In the genomic region with DNA sequence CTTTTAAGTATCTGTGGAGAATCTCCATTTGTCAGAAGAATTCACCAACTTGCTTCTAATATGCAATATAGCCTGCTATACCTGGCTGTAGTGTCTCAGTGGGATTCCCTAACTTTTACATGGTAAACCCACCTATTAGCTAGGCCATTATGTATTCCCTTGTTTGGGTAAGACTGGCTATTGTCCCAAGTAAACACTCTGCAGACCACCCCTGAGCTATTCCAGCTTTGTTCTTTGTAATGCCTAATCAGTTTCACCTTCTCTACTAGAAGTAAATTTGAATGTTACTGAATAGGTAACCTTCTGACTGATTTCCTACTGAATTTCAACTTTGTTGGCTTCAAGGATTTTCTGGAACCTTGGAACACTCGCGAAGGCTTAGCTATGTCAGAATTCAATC, we compare ENCODE assay signal across 15 mouse cellular contexts. TPM values are rescaled to one million over a fixed set of nuclear protein-coding genes. Genes with fewer than 3 reads are reported as not detected.
DNase-seq lines count a peak whose midpoint lies in the region.
"Not testable (repeated sequence)": the region's sequence is repeated elsewhere in the genome, so short reads cannot be mapped to it uniquely, and the experiment has no call there.
"Had no signal": no experiment of that assay in that cellular context is flagged by ENCODE, and none has a peak within 500 bp of the region (broad histone marks: within the 10 kb centered on the region; RNA-seq: fewer than 3 reads in every experiment).

No protein-coding gene starts in this region.

- not testable (repeated sequence) for H3K36me3 ChIP-seq in ES-E14 (ENCODE audit: control insufficient read depth, insufficient read depth, low read length, poor library complexity, severe bottlenecking)

- H3K4me3 ChIP-seq in ES-E14 (ENCODE audit: insufficient read depth in 1 of 2, low read depth in 1 of 2, low read length in 2 of 2, poor library complexity in 1 of 2, severe bottlenecking in 1 of 2), result not testable (repeated sequence)

- H3K27ac ChIP-seq in ES-E14 (ENCODE audit: insufficient read depth, low read depth, low read length, poor library complexity, severe bottlenecking), result not testable (repeated sequence)

- H3K9ac ChIP-seq in ES-E14 (ENCODE audit: insufficient read depth, low read depth, low read length, poor library complexity, severe bottlenecking), result not testable (repeated sequence)

- DNase-seq in ES-CJ7 (ENCODE audit: low read depth, low spot score), result peak; percentile 74
- DNase-seq in ES-E14 (ENCODE audit: low read depth, low spot score), result peak; percentile 25
- peak; percentile 72 for DNase-seq in R1 (ENCODE audit: low read depth, low spot score)
- DNase-seq in ZHBTc4 (ENCODE audit: low read depth, low spot score), result peak; percentile 67

- not testable (repeated sequence) for H3K4me1 ChIP-seq in ES-E14 (ENCODE audit: control insufficient read depth in 2 of 2, insufficient read depth in 2 of 2, low read length in 2 of 2, poor library complexity in 1 of 2)

- not testable (repeated sequence) for H3K9me3 ChIP-seq in ES-E14 (ENCODE audit: control insufficient read depth, insufficient read depth, low read depth, low read length)

- in situ Hi-C loops in ES-E14 (cut with MboI; ENCODE audit: low sequenced_read_pairs in 2 of 2, unreplicated experiment in 2 of 2), result not testable (repeated sequence)

RNA-seq across cellular contexts. Expression of gene Cyp4a12b, which starts 15.2 kb away (rescaled TPM):
- total RNA-seq in ES-E14 (2012; rRNA removed), result not detected in 2 replicates
- total RNA-seq: adrenal gland, adult 18-20 months; adrenal gland, adult 2 months; adrenal gland, postnatal 14 days; adrenal gland, postnatal 25 days; CH12.LX; MEL had no signal

RNA-seq across cellular contexts. Expression of gene Cyp4a30b, which starts 56.1 kb away (rescaled TPM):
- total RNA-seq in ES-E14 (2012; rRNA removed), result not detected in 2 replicates
- total RNA-seq: adrenal gland, adult 18-20 months; adrenal gland, adult 2 months; adrenal gland, adult 8-10 months; adrenal gland, postnatal 10 days; adrenal gland, postnatal 14 days; adrenal gland, postnatal 25 days; adrenal gland, postnatal 36 days; adrenal gland, postnatal 4 days; CH12.LX; G1E; MEL had no signal
